Mouse (Mus musculus) gonadal fat pad, adult 2 months (tissue): ENCODE results near the gene Gm12166. TPM values are rescaled to one million over a fixed set of nuclear protein-coding genes. Genes with fewer than 3 reads are reported as not detected.
"Not testable (repeated sequence)": the region's sequence is repeated elsewhere in the genome, so short reads cannot be mapped to it uniquely, and the experiment has no call there.

ENCODE experiments used
- DNase-seq: peaks from one replicate; pipeline ENCODE4 v3.0.0-alpha.2; 2012; ENCODE audit warnings: low read depth
- polyA plus RNA-seq: library from polyadenylated mRNA; depleted of rRNA; stranded (reverse); fragments of >200 nt; gene quantifications from 2 replicates; pipeline ENCODE4 v1.2.3, GENCODE M21; 2012

The Gm12166 gene
- polyA plus RNA-seq, 1 experiment: 13.8 TPM

DNA sequence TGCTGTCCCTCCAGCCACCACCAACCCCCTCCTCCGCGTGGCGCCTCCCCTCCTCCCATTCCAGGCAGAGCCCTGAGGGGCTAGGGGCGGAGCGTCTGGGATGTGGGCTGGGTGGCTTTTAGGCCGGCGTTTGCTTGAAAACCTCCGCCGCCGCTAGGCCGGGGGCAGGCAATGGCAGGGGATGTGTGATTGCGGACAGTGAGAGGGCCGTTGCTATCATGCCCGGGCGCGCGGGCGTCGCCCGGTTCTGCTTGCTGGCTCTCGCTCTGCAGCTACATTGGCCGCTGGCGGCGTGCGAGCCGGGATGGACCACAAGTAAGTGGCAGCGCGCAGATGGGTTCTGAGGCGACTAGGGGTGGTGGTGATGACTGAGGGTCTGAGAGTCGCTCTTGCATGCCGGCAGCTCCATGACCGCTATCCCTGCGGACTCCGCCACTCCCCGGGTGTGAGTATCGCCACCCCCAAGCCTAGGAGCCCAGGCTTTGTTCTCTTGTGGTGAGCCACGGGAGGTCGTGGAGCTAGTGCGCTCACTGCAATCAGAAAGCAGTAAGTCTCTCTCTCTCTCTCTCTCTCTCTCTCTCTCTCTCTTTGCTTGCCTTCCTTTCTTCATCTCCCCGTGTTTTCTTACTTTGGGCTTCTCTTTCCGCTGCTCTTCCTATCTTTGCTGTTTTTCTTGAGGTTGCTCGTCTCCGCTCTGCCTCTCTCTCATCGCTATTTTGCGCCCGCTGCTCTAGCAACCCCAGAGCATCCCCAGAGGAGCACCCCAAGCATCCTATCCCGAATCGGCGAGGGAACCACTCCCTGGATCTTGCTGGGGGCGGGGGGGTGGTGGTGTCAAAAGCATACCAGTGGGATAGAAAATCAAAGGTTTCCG, 4.0 kb upstream of the Gm12166 start, which contains the start of gene Adam19:
Adam19 (plus strand) TSS at position 97 of the 874 bp plus-strand sequence.
- DNase-seq: no peak

DNA sequence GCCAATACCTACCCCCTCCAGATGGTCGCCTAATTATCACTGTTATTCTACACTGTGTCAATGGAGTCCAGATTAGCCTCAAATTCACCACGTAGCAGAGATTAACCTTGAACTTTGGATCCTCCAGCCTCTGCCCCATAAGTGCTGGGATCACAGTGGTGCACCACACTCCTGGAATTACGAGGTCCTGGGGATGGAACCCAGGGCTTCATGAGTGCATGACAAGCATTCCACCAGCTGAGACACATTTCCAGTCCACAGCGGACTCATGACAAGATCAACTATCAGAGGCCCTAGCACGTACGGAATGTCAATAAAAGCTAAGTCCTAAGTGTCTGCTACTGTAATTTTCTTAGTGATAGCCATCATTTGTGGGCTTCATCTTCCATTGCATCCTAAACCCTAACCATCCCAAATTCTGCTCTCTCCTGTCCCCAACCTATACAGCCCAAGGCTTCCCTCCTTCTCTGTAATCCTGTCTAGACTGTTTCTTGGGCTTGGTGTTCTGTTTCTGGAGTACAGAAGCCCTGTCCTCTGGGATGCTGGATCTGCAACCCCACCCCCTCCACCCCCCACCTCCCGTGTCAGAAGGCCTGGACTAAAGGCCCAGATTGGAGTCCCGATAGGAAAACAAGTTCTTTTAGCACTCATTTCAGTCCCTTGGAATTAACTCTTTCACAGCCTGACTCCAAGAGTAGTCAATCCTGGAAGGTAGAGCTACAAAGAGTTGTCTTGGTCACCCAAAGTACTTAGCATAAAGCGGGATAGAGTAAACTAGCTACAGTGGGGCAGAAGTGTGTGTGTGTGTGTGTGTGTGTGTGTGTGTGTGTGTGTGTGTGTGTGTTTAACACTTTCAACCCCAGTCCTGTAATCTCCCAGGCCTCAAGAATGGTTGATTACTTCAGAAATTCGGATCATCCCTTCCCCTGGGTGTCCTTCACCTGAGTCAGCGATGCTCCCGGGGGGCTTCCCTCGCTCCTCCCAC, 3.1 kb upstream of the Gm12166 start:
- DNase-seq: no peak

DNA sequence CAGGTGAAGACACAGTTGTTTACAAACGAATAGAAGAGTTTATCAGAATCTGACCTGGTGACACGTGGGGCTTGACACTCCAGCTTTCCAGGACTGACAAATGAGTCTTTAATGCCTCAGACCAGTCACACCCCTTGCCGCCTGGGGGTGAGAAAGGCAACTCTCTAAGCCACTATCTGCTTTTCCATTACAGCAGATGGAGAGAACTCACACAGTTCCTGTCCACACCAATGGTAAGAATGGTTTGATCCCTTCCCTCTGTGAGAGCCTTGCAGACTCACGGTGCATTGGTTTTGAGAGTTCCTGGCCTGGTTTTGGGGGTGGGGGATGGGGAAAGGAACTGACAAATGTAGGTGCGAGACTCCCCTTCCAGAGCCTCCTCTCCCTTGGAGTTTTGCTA, 2.2 kb upstream of the Gm12166 start:
- DNase-seq: no peak

DNA sequence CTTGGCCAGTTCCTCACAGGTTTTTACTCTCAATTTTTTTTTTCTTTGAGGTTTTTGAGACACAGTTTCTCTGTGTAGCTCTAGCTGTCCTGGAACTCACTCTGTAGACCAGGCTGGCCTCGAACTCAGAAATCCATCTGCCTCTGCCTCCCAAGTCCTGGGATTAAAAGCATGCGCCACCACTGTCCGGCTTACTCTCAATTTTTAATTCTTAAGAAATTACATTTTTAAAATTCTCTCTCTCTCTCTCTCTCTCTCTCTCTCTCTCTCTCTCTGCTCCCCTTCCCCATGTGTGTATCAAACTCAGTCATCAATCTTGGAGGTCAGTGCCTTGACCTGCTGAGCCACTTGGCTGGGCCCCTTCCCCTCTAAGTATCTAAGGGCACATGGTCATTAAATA, 1.3 kb upstream of the Gm12166 start:
- DNase-seq: not testable (repeated sequence)

DNA sequence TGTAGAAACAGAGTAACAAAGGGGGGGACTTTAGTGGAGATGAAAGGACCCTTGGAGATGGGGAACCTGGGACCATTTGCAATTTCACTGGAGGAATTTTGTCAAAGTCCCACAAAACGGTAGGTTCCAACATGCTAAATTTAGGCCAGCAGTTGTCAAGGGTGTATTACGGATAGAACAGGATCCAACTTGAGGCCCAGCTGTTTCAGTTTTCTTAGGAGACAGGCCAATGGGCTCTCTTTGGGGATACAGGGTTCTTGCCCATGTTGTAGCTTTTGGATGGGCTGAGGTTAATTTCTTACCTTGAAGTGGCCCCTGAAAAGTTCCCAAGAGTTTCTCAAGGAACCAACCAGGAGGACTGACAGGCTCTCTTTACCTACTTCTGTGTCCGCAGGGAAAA, 4.9 kb downstream of the Gm12166 start:
- no peak for DNase-seq

DNA sequence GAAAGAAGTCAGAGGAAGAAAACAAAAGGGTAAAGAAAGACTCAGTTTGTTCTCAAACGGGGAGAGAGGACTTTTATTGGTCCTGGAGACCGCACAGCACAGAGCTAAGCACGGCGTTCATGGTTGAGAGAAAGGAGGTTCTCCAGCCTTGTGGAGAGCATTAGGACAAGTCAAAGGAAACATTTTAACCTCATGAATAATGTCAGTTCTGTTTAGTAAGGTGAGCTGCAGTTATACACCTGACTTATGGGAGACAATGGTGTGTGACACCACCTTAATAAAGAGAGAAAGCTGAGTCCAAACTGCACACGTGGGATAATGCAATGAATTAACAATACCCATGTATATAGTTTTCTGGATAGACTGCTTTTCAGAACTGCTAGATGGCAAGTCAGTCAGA, 7.3 kb downstream of the Gm12166 start:
- DNase-seq: no peak

DNA sequence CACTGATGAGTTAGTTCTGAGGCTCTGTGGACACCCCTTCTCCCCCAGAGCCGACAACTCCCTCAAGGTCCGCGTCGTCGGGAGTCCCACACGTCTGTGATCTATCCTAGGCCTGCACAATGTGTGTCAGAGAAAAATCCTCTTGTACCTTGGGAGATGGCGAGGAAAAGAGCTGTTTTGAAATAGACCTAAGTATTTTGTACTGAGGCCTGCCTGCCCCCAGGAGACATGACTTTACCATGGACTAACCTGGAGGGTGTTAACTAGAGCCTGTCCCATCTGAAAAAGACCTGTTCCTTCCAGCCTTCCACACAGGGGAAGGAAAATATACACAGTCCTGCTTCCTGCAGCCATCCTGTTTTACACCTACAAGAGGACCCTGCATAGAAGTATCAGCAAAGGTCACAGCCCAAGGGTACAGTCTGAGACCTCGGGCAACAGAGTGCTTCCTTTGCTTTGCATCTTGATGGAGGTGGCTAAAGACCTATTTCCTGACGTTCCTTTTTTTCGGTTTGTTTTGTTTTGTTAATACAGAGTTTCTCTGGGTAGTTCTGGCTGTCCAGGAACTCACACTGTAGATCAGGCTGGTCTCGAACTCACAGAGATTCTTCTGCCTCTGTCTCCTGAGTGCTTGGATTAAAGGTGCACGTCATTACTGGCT, 10.4 kb downstream of the Gm12166 start:
- DNase-seq: no peak

DNA sequence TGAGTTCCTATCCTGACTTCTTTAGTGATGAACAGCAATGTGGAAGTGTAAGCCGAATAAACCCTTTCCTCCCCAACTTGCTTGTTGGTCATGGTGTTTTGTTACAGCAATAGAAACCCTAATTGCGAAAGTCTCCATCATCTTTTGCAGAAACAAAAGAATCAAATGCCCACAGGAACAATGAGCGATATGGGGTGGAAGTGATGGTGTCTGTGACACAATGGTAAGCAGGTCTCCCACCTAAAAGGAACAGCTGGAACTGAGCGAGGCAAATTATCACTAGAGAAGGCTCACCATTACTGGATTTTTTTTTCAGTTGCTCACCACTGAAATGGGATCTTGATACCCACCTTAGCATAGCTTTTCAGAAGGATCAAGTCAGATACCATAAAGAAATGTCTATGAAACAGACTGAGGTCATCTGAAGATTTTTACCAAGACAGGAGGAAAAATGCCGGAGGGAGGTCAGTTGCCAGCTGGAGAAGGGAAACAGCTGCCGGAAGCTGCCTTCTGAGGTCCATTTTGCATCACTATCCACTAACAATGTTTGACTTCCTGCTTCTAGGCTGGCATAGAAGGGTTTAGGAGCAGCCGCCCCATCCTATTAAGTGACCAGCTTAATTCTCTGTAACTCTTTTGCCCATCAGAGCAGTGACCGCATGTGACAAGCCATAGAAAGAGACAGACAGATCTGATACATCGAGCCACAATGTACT, 11.1 kb downstream of the Gm12166 start:
- DNase-seq: no peak

DNA sequence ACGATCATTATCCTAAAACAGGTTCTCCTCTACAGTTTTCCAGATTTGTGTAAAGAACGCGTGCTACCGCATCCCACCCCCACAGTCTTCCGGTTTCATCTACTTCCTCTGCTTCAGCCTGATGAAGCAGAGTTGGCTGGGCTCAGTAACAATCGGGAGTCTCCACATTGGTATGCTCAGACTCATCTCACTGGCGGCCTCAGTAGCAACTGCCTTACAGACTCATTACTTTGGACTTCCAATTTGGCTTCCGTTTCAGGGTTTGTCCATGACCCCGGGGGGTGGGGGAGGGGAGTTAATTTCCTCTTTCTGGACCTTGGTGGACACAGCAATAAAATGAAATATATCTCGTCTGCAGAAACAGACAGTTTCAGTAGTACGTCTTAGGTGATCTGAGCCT, 12.8 kb downstream of the Gm12166 start:
- no peak for DNase-seq

DNA sequence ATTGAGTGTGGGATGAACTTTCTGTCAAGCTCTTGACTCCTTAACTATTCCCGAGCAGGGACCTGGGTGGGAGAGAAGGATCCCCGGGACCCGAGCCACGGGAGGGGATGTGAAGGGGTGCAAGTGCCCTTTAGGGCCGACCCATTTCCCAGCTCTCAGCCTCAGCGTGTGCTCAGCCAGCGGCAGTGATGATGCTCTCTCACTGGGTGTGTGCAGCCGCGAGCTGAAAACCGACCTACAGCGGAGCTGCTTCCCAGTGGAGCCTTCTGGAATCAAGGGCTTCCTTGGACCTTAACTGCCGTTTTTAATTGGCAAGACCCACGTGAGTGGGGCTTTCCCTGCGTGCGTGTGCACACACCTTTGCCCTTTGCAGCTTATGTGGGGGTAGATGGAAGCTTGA, 13.2 kb downstream of the Gm12166 start:
- no peak for DNase-seq

DNA sequence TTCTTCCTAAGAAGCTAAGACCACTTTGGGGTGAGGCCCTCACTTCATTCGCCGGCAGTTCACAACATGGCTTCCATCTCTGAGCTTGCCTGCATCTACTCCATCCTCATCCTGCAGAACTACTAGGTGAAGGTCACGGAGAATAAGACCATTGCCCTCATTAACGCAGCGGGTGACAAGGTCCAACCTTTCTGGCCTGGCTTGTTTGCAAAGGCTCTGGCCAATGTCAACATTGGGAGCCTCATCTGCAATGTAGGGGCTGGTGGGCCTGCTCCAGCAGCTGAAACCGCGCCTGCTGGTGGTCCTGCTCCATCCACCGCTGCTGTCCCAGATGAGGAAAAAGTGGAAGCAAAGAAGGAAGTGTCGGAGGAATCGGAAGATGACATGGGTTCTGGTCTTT, 15.7 kb downstream of the Gm12166 start:
- no peak for DNase-seq

DNA sequence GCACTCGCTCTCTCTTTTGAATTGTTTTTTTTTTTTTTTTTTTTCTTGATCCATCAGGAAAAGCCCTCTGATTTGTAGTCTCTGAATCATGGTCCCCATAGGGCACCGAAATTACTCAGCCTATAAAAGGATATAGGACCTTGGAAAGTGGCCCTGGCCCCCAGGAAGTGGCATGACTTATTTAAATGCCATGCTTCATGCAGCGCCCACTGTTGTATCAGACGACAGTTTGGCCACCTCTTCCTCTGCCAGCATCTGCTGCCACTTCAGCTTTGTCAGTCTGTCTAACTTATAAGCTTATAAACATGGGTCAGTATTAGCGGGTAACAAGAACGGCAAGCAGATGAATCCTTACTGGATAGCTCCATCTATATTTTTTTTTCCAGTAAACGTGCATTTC, 19.2 kb downstream of the Gm12166 start:
- DNase-seq: no peak

DNA sequence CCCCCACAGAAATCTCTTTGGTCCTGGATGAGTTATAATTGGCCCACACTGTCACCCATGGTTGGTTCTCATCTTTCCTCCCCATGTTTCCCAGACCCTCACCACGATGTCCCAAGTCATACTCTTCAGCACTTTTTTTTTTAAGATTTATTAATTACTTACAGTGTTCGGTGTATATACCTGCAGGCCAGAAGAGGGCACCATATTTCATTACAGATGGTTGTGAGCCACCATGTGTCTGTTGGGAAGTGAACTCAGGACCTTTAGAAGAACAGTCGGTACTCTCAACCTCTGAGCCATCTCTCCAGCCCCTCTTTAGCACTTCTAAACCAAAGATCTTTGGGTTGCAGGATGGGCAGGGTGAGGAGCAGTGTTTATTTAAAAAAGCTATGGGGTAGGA, 20.7 kb downstream of the Gm12166 start:
- no peak for DNase-seq

DNA sequence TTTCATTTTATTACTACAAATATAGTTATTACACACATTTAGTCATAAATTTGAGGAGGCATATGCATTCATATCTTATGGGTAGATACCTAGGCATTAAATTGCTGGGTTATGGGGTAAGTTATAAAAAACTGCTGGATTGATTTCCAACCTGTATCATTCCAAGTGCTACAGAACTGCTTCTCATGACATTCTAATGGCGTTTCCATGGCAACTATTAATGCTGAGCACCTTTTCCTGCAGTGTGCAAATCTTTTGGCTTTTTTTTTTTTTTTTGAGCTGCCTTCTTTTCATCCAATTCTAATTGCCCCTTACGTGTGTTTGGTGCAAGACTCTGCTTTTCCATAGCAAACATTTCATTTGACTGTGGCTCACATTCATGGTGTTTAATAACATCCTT, 22.1 kb downstream of the Gm12166 start:
- no peak for DNase-seq

DNA sequence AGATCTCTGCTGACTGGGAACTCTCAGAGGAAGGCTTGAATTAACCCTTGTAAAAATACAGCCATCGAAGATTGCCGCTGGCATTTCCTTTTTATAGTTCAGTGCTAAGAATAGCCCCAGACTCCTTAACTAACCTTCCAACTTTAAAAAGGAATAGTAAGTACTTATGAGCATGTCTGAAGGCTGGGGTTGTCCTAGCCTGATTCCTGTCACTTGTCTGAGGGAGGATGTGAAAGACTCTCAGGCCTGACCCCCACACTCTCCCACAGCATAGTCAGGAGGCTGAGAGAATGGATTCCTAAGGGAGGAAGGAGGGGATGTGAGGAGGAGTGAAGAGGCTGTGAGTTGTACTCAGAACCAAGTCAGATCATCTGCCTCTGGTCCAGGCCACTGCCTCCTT, 22.6 kb downstream of the Gm12166 start:
- no peak for DNase-seq

DNA sequence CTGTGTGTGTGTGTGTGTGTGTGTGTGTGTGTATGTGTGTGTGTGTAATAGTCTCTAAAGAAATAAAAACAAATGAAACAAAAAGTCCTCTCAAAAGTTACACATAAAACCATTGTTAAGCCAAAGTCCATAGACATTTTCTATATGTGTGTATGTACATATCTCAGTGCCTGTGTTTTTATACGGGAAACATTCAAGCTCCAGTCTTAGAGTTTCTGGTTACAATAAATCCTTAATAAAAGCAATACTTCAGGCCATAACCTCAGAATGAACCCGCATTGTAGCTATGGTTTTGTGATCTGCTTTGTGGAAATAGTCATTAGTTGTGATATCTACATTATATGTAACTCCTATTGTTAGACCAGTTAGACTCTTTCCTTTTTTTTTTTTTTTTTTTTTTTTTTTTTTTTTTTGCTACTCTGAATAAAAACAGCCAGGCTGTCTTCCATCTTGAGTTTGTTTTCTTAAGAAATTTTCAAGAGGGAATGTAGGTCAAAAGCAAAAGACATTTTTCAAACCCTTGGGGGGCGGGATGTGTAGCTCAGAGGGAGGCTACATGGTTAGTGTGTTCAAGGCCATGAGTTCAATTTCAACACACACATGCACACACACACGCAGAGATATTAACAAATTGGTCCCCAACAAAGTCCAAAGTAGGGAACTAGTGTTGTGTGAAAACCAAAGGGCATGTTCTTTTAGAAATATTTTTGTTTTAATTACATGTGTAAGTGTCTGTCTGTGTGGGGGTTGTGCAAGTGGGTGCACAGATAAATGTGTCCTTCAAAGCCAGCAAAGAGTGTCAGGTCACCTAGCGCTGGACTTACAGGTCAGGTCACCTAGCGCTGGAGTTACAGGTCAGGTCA, 23.9 kb downstream of the Gm12166 start:
- no peak for DNase-seq

DNA sequence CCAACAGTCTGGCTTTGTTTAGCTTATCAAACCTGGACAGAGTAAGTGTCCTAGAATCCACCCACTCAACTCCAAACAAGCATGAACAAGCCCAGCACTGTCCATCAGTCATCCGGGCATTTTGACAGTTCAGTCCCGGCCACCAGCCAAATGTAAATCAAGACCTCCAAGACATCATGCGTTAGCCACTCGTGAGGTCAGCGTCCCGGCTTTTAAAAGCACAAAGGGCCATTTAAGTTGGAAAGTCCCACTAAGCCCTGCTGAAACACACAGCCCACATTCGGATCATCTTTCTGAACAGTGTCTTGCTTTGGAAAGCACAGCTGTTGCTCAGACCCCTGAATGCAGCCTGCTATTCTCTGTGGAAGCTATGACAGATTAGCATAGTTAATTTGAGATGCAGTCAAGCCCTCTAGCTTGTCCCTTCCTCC, 26.1 kb downstream of the Gm12166 start:
- DNase-seq: no peak

DNA sequence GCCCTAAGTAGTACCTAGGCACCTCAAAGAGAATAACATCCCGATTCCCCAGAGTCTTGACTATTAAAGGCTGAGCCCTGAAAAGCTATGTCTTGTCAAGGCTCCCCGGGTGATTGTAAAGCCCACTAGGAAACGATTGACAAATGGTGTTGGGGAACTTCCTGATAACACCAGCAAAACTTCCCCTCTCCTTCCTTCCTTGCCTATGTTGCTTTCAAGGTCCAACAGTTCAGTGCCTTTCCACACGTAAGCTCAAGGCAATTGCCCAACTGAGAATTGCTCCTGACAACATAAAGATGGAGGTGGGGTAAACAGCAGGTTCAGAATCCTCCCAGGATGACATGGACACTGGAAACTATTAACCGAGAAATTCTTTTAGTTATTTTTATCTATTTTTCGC, 29.1 kb downstream of the Gm12166 start:
- DNase-seq: no peak

DNA sequence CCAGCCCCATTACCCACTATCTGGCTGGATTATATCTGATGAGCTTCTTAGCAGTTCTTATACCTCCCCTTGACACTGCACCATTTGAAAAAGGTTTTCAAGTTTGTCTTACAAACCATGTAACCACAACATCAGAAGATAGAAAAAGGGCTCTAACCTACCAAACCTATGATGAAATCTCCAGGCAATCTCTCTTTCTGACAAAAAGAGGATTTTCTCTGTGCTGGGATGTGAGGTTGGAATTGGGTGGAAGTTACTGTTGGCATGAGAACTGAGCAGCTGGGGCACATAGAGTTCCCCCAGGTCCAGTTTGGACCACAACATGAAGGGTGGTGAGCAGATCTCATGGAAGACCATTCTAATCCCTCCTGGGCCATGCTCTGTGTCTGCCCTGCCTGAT, 30.3 kb downstream of the Gm12166 start:
- DNase-seq: no peak

DNA sequence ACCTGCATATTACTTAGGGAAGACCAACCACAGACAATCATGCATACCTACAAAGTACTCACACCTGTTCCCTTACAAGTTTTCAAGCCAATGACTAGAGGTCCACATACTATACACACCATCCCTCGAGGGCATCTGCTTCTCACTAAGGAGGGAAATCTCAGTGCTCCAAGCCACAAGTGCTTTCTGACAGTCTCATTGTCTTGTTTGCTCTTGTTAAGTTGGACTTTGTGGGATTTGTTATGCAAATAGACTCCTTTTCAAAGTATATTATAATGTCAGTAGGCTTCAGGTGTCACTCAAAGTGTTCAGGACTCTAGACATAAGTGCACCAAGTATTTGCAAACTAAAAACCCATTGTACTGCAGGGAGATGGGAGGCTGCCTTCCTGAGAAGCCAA, 31.9 kb downstream of the Gm12166 start:
- DNase-seq: no peak
